Mouse (Mus musculus) bone marrow, adult 2 months (tissue): Measurements from ENCODE around the gene Pcbp1. TPM values are rescaled to one million over a fixed set of nuclear protein-coding genes. Genes with fewer than 3 reads are reported as not detected.

Source experiments
- H3K27ac ChIP-seq: fragments of 200-500 bp; 2 replicates; pipeline ENCODE4 v1.5.1; 2012; ENCODE audit warnings: low read depth, mild to moderate bottlenecking, control low read depth, inconsistent platforms, low read length; ENCODE audit not compliant: control insufficient read depth, poor library complexity, insufficient read depth
- H3K4me1 ChIP-seq: fragments of 200-500 bp; 2 replicates; pipeline ENCODE4 v1.6.1; 2011; ENCODE audit warnings: low read length; ENCODE audit not compliant: control insufficient read depth, insufficient read depth
- H3K4me3 ChIP-seq: fragments of 200-500 bp; replicated peaks from 2 replicates; pipeline ENCODE3; 2011; ENCODE audit warnings: mild to moderate bottlenecking, low read depth, low read length, control low read depth; ENCODE audit not compliant: control insufficient read depth
- CTCF ChIP-seq: fragments of 200-500 bp; IDR thresholded peaks from 2 replicates; pipeline ENCODE4 v1.5.1; 2011; ENCODE audit warnings: low read length, control low read depth; ENCODE audit not compliant: control insufficient read depth, insufficient read depth
- POLR2A ChIP-seq: fragments of 200-500 bp; IDR thresholded peaks from 2 replicates; pipeline ENCODE4 v1.6.1; 2011; ENCODE audit warnings: low read depth, mild to moderate bottlenecking, control low read depth, low read length, borderline replicate concordance; ENCODE audit not compliant: control insufficient read depth
- WGBS: fragments of 180-500 bp; shearing (Covaris S2); methylation state at CpG from one replicate; pipeline ENCODE4 v1.1.7; 2018; 5-methylcytosine and 5-hydroxymethylcytosine counted together
- polyA plus RNA-seq: library from polyadenylated mRNA; stranded (reverse); fragments of >200 nt; gene quantifications from 2 replicates; pipeline ENCODE4 v1.2.4, GENCODE M21; 2011; ENCODE audit warnings: low replicate concordance; ENCODE audit not compliant: missing spikeins, insufficient read depth, insufficient read length

Pcbp1 gene
- polyA plus RNA-seq, 1 experiment: 86.3 TPM

DNA sequence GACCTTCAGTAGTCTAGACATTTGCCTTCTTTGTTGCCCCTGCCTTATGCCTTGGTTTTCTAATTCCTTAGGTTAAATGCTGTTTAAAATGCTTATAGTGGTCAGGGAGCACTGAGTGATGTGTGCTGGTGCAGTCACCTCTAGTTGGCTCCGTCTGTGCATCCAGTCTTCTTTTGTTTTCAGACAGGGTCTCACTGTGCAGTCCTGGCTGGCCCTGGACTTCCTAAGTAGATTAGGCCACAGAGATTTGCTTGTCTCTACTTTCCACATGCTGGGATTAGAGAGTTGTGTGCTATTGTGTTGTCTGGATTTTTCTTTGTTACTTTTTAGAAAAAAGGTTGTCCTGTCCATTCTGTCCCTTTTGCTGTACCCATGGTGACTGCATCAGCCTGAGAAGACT lies 24.5 kb upstream of the Pcbp1 start:
- TF ChIP-seq CTCF (no peak), POLR2A (no peak)
- Histone ChIP-seq H3K4me1 (no peaks in the 10 kb centered on the region; the same call in 1 of the 2 replicates), H3K4me3 (no peak overlapping the region), H3K27ac (no peak overlapping the region)
- 91% methylated on average over 1 of the region's 1 CpGs for WGBS

DNA sequence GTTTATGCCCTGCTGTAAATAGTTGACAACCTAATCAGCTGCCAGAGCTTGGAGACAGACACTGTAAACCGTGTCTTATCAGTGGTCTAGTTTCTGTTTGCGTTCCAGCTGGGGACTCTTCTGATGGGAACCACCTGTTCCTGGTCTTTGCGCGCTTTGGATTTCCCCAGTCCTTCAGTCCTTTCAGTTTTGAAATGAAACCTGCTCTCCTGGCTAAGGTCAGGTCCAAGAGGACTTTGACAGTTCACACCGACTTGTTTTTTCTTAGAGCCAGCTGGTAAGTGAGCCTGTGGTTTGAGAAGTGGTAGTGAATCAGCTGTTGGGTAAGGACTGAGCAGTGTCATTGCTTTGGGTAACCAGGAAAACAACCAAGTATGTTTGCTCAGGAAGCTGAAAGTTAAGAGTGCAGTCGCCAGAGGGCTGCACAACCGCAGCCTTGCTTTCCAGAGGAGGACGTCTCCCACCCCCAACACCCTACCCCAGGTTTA lies 21.8 kb upstream of the Pcbp1 start:
- H3K4me3 ChIP-seq: peak overlapping the region; percentile 36
- WGBS: 22% methylated on average over 8 of the region's 8 CpGs
- H3K4me1 ChIP-seq: no peaks in the 10 kb centered on the region; the same call in 1 of the 2 replicates
- peak overlapping the region; percentile 82 for H3K27ac ChIP-seq
- TF ChIP-seq POLR2A (no peak), CTCF (peak; percentile 39; the same call in 1 of the 2 replicates)

DNA sequence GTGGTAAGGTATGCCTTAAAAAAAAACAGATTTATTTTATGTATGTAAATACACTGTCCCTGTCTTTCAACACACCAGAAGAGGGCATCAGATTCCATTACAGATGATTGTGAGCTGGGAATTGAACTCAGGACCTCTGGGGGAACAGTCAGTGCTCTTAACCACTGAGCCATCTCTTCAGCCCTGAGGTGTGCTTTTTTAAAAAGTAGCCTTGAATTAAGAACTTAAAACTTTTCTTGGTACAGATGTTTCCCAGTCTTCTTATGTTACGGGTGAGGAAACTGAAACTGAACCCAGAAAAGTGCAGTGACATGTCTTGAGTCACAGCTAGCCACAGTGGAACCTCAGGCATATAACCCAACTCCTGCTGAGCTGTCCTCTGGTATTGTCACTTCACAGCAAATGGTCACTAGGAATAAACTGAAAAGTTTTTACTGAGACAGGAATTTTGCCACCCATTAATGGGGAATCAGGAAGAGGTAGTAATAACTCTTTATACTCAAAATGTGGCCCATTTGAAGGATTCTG lies 21.2 kb upstream of the Pcbp1 start:
- no peak for TF ChIP-seq CTCF
- no peak for TF ChIP-seq POLR2A
- H3K4me3 ChIP-seq: no peak overlapping the region
- peak overlapping the region; percentile 57; the same call in 1 of the 2 replicates for H3K27ac ChIP-seq
- 58% methylated on average over 1 of the region's 1 CpGs for WGBS
- no peaks in the 10 kb centered on the region; the same call in 1 of the 2 replicates for H3K4me1 ChIP-seq

DNA sequence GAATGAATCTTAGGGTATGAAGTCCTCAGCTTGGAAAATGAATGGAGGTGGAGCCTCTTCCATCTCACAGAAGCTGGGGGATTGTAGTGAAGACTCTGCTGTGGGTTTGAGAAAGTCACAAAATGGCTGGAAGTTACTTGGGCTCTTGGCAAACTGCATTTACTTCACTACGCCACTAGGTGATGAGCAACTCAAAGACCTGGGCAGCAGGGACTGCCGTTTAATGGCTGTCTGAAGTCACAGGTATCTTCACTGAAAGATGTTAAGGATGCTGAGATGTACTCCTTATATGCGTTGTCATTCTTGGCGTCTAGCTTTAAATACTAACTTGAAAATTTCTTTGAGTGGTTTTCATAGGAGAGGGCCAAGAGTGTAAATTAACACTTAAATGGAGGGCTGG lies 19.1 kb upstream of the Pcbp1 start:
- WGBS: 45% methylated on average over 4 of the region's 4 CpGs
- Histone ChIP-seq H3K27ac (no peak overlapping the region), H3K4me1 (peaks cover 2% of the 10 kb centered on the region; the same call in 1 of the 2 replicates), H3K4me3 (no peak overlapping the region)
- TF ChIP-seq CTCF: peak; percentile 83
- TF ChIP-seq POLR2A: no peak

DNA sequence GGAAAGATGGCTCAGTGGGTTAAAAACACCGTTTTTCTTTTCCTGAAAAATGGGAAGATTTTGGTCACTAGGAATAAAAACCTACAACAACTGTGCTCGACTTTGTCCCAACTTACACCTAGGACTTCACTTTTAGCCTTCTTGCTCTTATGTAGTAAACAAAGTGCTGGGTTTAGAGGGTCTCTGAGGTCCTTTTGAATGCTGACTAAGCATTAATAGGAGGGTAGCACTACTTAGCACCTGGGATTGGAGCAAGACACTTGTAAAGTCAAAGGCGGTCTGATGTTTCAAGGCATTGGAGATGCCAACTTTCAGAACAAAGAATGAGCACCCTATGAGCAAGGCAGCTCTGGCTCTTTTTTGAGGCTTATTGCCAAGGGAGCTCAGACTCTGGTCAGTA lies 17.7 kb upstream of the Pcbp1 start:
- no peak for TF ChIP-seq POLR2A
- TF ChIP-seq CTCF: no peak
- H3K27ac ChIP-seq: no peak overlapping the region
- H3K4me3 ChIP-seq: no peak overlapping the region
- H3K4me1 ChIP-seq: peaks cover 3% of the 10 kb centered on the region; the same call in 1 of the 2 replicates
- WGBS: 89% methylated on average over 3 of the region's 3 CpGs

DNA sequence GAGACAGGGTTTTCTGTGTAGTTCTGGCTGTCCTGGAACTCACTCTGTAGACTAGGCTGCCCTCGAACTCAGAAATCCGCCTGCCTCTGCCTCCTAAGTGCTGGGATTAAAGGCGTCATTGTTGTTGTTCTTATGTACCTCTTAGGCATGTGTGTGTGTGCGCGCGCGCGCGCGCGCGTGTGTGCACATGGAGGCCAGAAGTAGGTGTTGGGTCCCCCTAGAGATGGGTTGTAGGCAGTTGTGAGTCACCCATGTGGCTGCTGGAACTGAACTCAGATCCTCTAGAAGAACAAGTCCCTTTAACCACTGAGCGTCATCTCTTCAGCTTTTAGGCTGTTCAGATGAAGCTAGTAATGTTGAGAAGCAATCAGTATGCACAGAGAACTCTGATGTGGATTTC lies 16.9 kb upstream of the Pcbp1 start:
- Histone ChIP-seq H3K27ac (no peak overlapping the region), H3K4me3 (no peak overlapping the region), H3K4me1 (peaks cover 3% of the 10 kb centered on the region; the same call in 1 of the 2 replicates)
- TF ChIP-seq POLR2A (no peak), CTCF (no peak)
- WGBS: 95% methylated on average over 13 of the region's 13 CpGs

DNA sequence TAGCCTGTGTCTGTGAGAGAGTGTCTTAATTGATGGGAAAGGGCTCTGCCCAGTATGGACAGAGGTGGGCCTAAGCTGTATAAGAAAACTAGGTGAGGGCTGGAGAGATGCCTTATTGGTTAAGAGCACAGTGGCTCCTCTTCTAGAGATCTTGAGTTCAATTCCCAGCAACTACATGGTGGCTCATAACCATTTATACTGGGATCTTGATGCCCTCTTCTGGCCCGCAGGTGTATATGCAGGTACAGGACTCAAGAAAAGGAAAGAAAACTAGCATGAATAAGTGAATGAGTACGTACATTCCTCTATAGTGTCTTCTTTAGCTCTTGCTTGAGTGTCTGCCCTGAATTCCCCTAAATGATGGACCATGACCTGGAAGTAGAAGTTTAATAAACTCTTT lies 15.5 kb upstream of the Pcbp1 start:
- peaks cover 3% of the 10 kb centered on the region; the same call in 1 of the 2 replicates for H3K4me1 ChIP-seq
- 87% methylated on average over 2 of the region's 2 CpGs for WGBS
- no peak overlapping the region for H3K4me3 ChIP-seq
- TF ChIP-seq CTCF (0 out of 2 replicates have a peak, but pooled peaks have one; percentile 19), POLR2A (no peak)
- H3K27ac ChIP-seq: no peak overlapping the region

DNA sequence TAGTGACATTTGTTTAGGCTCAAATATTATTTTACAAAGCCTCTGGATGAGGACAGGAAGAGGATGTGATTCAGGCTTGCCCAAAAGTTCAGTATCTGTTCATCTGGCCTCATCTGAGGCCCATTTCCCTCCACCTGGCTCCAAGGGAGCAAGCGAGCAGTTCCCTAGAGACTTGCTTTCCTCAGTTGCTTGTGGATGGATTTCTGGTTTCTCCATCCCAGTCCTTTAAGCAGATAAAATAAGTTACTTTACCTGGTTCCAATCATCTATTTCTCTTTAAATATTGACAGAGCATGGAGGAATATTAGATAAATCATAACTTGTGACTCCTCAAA lies 2.3 kb upstream of the Pcbp1 start:
- Histone ChIP-seq H3K4me3 (no peak overlapping the region), H3K4me1 (peaks cover under 1% of the 10 kb centered on the region; the same call in 1 of the 2 replicates), H3K27ac (no peak overlapping the region)
- TF ChIP-seq POLR2A: no peak
- no peak for TF ChIP-seq CTCF
- WGBS: 50% methylated on average over 1 of the region's 1 CpGs

DNA sequence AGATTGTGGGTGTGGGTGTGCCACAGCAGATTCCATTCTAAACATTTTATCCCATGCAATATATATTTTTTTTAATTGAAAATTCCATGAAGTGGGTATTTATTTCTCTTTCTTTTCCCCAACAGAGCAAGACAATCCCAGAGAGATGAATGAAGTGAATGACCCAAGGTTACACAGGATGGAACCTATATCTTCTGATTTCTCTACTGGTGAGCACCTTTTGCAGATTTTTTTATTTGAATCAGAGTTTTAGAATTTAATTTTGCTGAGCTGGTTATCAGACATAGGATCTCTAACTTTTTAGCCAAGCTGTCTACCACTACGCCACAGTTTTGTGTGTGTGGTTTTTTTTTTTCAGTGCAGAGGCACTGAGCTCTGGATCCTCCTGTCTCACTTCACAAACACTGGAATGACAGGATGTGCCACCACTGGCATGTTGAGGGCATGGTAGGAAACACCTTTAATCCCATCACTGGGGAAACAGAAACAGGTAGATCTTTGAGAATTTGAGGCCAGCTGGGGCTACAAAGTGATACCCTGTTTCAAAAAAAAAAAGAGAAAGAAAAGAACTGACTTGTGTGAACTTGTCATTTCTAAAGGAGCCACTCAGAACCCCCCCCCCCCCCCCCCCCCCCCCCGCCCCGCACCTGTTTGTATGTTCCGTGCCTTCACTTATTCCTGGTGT lies 1.8 kb upstream of the Pcbp1 start:
- WGBS: 38% methylated on average over 1 of the region's 4 CpGs
- TF ChIP-seq POLR2A: no peak
- no peak for TF ChIP-seq CTCF
- H3K27ac ChIP-seq: no peak overlapping the region; the same call in 1 of the 2 replicates
- H3K4me1 ChIP-seq: peaks cover 1% of the 10 kb centered on the region; the same call in 1 of the 2 replicates
- no peak overlapping the region for H3K4me3 ChIP-seq
